Mouse (Mus musculus) lung, adult 2 months (tissue): ENCODE results near the gene Commd1.

Source experiments
- CTCF ChIP-seq: fragments of 200-500 bp; IDR thresholded peaks from 2 replicates; pipeline ENCODE4 v1.5.1; 2011; ENCODE audit warnings: mild to moderate bottlenecking, low read length, control low read depth; ENCODE audit not compliant: insufficient read depth
- POLR2A ChIP-seq: fragments of 200-500 bp; IDR thresholded peaks from 2 replicates; pipeline ENCODE4 v1.6.1; 2011; ENCODE audit warnings: low read depth, mild to moderate bottlenecking, control low read depth, low read length, borderline replicate concordance; ENCODE audit errors: extremely low read depth

DNA sequence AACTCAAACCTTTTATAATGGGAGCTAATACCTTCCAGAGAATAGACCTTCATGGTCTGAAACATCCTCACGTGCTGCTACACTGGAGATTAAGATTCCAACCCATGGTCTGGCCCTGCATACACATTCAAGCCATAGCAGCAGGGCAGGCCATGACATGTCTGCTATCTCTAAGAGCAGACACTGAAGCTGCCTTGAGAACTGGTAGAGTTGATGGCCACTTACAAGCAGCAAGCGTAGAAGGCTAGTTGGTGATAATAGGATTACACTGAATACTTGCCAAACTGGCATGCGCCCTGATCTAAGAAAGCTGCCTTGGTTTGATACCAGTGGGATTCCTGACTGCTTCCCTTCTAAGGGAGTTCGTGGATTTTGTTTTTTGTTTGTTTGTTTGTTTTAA is 68.4 kb downstream of the Commd1 start:
- TF ChIP-seq CTCF (no peak), POLR2A (no peak)
